Mouse (Mus musculus) intestine, embryonic 16.5 days (tissue): ENCODE results near the gene Cpne5. TPM values are rescaled to one million over a fixed set of nuclear protein-coding genes. Genes with fewer than 3 reads are reported as not detected.
"Not testable (repeated sequence)": the region's sequence is repeated elsewhere in the genome, so short reads cannot be mapped to it uniquely, and the experiment has no call there.

Experiments
- ATAC-seq: fragments of 200-750 bp; cut with Nextera tagmentation; 2 replicates; pipeline ENCODE4 v1.8.0; 2017; ENCODE audit warnings: moderate TSS enrichment, moderate library complexity
- H3K27ac ChIP-seq: fragments of 300-500 bp; sonication (generic); 2 replicates; pipeline ENCODE4 v1.5.1; 2014; ENCODE audit warnings: mild to moderate bottlenecking, low read length
- H3K27me3 ChIP-seq: fragments of 300-500 bp; sonication (generic); replicated peaks from 2 replicates; pipeline ENCODE4 v1.6.1; 2014; ENCODE audit warnings: low read length, control low read depth, mixed read lengths; ENCODE audit not compliant: control insufficient read depth, insufficient read depth
- H3K36me3 ChIP-seq: fragments of 300-500 bp; sonication (generic); 2 replicates; pipeline ENCODE4 v1.6.1; 2014; ENCODE audit warnings: low read length, control low read depth; ENCODE audit not compliant: control insufficient read depth, insufficient read depth
- H3K4me1 ChIP-seq: fragments of 300-500 bp; sonication (generic); 2 replicates; pipeline ENCODE4 v1.6.1; 2014; ENCODE audit warnings: low read length, control low read depth, mixed read lengths; ENCODE audit not compliant: control insufficient read depth, insufficient read depth
- H3K4me2 ChIP-seq: fragments of 300-500 bp; sonication (generic); 2 replicates; pipeline ENCODE4 v1.6.1; 2014; ENCODE audit warnings: low read depth, low read length, control low read depth
- H3K4me3 ChIP-seq: fragments of 300-500 bp; sonication (generic); 2 replicates; pipeline ENCODE4 v1.5.1; 2014; ENCODE audit warnings: mild to moderate bottlenecking, low read length
- H3K9ac ChIP-seq: fragments of 300-500 bp; sonication (generic); 2 replicates; pipeline ENCODE4 v1.6.1; 2014; ENCODE audit warnings: low read depth, low read length
- H3K9me3 ChIP-seq: fragments of 300-500 bp; sonication (generic); 2 replicates; pipeline ENCODE4 v1.6.1; 2016; ENCODE audit warnings: low read length, control low read depth; ENCODE audit not compliant: control insufficient read depth
- WGBS: fragments of 180-500 bp; shearing (Covaris S2); extraction: QIAGEN DNeasy Blood & Tissue Kit; methylation state at CpG from one replicate; pipeline ENCODE4 v1.1.7; 2014; 5-methylcytosine and 5-hydroxymethylcytosine counted together
- polyA plus RNA-seq: library from polyadenylated mRNA; unstranded; fragments of >200 nt; fragmentation: Nextera tagmentation; extraction: Ambion mirVana; gene quantifications from 2 replicates; pipeline ENCODE4 v1.2.1, GENCODE M21; 2015

The Cpne5 gene
- polyA plus RNA-seq, 1 experiment from 2014 or later, result 5.9 TPM

- Histone ChIP-seq H3K4me1 (peaks cover 30% of the 10 kb centered on the region), H3K4me2 (no peak overlapping the region), H3K4me3 (no peak overlapping the region), H3K9me3 (no peaks in the 10 kb centered on the region), H3K9ac (no peak overlapping the region), H3K27me3 (no peaks in the 10 kb centered on the region), H3K36me3 (peaks cover 16% of the 10 kb centered on the region), H3K27ac (no peak overlapping the region)
- ATAC-seq, result no peak
- WGBS, result 97% methylated on average over 2 of the region's 2 CpGs
Measured at GRCm38 (mm10) chr17:29258921-29259320, 21.0 kb upstream of the Cpne5 start.

GRCm38 (mm10) chr17:29258025-29258558 is 20.1 kb upstream of the Cpne5 start:
- Histone ChIP-seq H3K9me3 (no peaks in the 10 kb centered on the region), H3K27me3 (no peaks in the 10 kb centered on the region), H3K4me1 (peaks cover 29% of the 10 kb centered on the region), H3K36me3 (peaks cover 20% of the 10 kb centered on the region), H3K27ac (peak overlapping the region; percentile 9; the same call in 1 of the 2 replicates), H3K4me2 (no peak overlapping the region), H3K4me3 (no peak overlapping the region), H3K9ac (no peak overlapping the region)
- peak; percentile 41 for ATAC-seq
- WGBS, result 70% methylated on average over 10 of the region's 10 CpGs

GRCm38 (mm10) chr17:29257001-29257511 is 19.1 kb upstream of the Cpne5 start:
- WGBS, result 93% methylated on average over 10 of the region's 10 CpGs
- no peaks in the 10 kb centered on the region for H3K27me3 ChIP-seq
- H3K9ac ChIP-seq, result no peak overlapping the region
- H3K4me3 ChIP-seq, result no peak overlapping the region
- no peak for ATAC-seq
- no peaks in the 10 kb centered on the region for H3K9me3 ChIP-seq
- H3K36me3 ChIP-seq, result peaks cover 20% of the 10 kb centered on the region
- no peak overlapping the region for H3K27ac ChIP-seq
- no peak overlapping the region for H3K4me2 ChIP-seq
- H3K4me1 ChIP-seq, result peaks cover 20% of the 10 kb centered on the region

- ATAC-seq, result no peak
- peaks cover 25% of the 10 kb centered on the region for H3K36me3 ChIP-seq
- H3K9ac ChIP-seq, result no peak overlapping the region
- H3K4me3 ChIP-seq, result no peak overlapping the region
- peaks cover 23% of the 10 kb centered on the region for H3K4me1 ChIP-seq
- H3K27me3 ChIP-seq, result no peaks in the 10 kb centered on the region
- H3K9me3 ChIP-seq, result no peaks in the 10 kb centered on the region
- WGBS, result 79% methylated on average over 6 of the region's 6 CpGs
- H3K4me2 ChIP-seq, result no peak overlapping the region
- no peak overlapping the region for H3K27ac ChIP-seq
Measured at GRCm38 (mm10) chr17:29256507-29256906, 18.5 kb upstream of the Cpne5 start.

- H3K9me3 ChIP-seq, H3K9ac ChIP-seq, H3K27me3 ChIP-seq, ATAC-seq, H3K4me2 ChIP-seq, H3K4me3 ChIP-seq, H3K27ac ChIP-seq: not testable (repeated sequence)
- Histone ChIP-seq H3K36me3 (peaks cover 18% of the 10 kb centered on the region), H3K4me1 (peaks cover 20% of the 10 kb centered on the region)
- 93% methylated on average over 6 of the region's 6 CpGs for WGBS
Measured at GRCm38 (mm10) chr17:29254784-29255183, 16.8 kb upstream of the Cpne5 start.

- Histone ChIP-seq H3K27ac (no peak overlapping the region), H3K4me1 (peaks cover 17% of the 10 kb centered on the region), H3K27me3 (no peaks in the 10 kb centered on the region), H3K36me3 (peaks cover 18% of the 10 kb centered on the region), H3K9ac (no peak overlapping the region), H3K4me2 (no peak overlapping the region), H3K9me3 (no peaks in the 10 kb centered on the region), H3K4me3 (no peak overlapping the region)
- no peak for ATAC-seq
- WGBS, result 69% methylated on average over 9 of the region's 9 CpGs
Measured at GRCm38 (mm10) chr17:29253684-29254083, 15.7 kb upstream of the Cpne5 start.

GRCm38 (mm10) chr17:29253236-29253635 is 15.3 kb upstream of the Cpne5 start:
- Histone ChIP-seq H3K27ac (no peak overlapping the region), H3K4me3 (no peak overlapping the region), H3K9ac (no peak overlapping the region), H3K4me1 (peaks cover 12% of the 10 kb centered on the region), H3K36me3 (peaks cover 14% of the 10 kb centered on the region), H3K9me3 (no peaks in the 10 kb centered on the region), H3K27me3 (no peaks in the 10 kb centered on the region), H3K4me2 (no peak overlapping the region)
- 89% methylated on average over 2 of the region's 2 CpGs for WGBS
- no peak for ATAC-seq

GRCm38 (mm10) chr17:29251608-29252390 is 13.8 kb upstream of the Cpne5 start:
- Histone ChIP-seq H3K9ac (no peak overlapping the region), H3K27ac (peak overlapping the region; percentile 59; the same call in 1 of the 2 replicates), H3K4me3 (no peak overlapping the region), H3K36me3 (peaks cover 13% of the 10 kb centered on the region), H3K27me3 (no peaks in the 10 kb centered on the region), H3K4me2 (no peak overlapping the region), H3K4me1 (peaks cover 9% of the 10 kb centered on the region), H3K9me3 (no peaks in the 10 kb centered on the region)
- peak; percentile 49 for ATAC-seq
- WGBS, result 72% methylated on average over 15 of the region's 15 CpGs

- H3K9ac ChIP-seq, H3K27ac ChIP-seq, H3K4me3 ChIP-seq, H3K27me3 ChIP-seq, H3K4me2 ChIP-seq, H3K9me3 ChIP-seq, ATAC-seq: not testable (repeated sequence)
- 82% methylated on average over 14 of the region's 14 CpGs for WGBS
- H3K4me1 ChIP-seq, result peaks cover 12% of the 10 kb centered on the region
- peaks cover 13% of the 10 kb centered on the region for H3K36me3 ChIP-seq
Measured at GRCm38 (mm10) chr17:29251006-29251405, 13.0 kb upstream of the Cpne5 start.
